Mouse (Mus musculus): ENCODE data around the gene Coq5. TPM values are rescaled to one million over a fixed set of nuclear protein-coding genes. Genes with fewer than 3 reads are reported as not detected.
A peak's percentile ranks its signal among the peaks of the same experiment; 100 is the strongest.

Gene Coq5
- total RNA-seq (2021) = 100 to 1,000 TPM; 143 to 157 TPM
- long read RNA-seq, experiment 1, transcript Coq5-201 (7 exons, 2,037 nt) = major isoform, 570 of 587 reads
- long read RNA-seq, experiment 1, partial matches to known transcripts = 5 of 587 reads
- long read RNA-seq, experiment 1, other reads (novel, unspliced or antisense) = 9 of 587 reads
- long read RNA-seq, experiment 2, transcript Coq5-201 (7 exons, 2,037 nt) = major isoform, 399 of 407 reads
- long read RNA-seq, experiment 2, partial matches to known transcripts = 4 of 407 reads
- long read RNA-seq, experiment 2, other reads (novel, unspliced or antisense) = 4 of 407 reads

DNA sequence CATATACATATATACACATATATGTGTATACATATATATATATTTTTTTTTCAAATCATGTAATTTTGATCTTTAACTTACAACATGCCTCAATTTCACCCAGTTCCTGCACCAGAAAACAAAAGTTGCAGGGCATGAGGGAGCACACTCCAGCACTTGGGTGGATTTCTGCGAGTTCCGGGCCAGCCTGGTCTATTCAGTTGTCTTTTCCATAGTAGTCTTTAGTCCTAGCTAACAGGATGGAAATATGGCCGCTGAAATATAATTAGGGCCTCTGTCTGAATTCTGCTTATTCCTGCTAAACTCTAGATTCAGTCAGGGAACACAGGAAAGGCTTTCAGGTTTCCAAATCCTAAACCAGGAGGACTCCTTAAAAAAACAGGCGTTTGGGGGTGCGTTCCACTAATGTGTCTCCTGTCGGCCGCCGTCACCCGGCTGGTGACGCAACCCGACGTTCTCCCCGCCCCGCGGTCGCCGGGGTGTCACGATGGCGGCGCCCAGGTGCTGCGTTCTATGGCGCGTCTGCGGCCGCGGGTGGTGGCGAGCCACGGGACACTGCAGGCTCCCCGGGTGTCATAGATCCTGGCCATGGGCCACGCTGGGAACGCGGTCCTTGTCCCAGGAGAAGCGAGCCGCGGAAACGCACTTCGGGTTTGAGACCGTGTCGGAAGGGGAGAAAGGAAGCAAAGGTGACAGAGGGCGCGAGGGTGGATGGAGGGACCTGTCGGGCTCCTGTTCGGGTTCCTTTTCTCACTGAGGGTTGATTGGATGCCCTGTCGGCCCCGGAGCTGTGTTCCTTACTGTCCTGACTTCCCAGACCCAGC is at the start of gene Coq5:
TSS of gene Coq5 (plus strand) at position 441 of the 824 bp plus-strand sequence.
- peak; percentile 90 to 92 for DNase-seq
- intact Hi-C loops (cut with DNase I) = loop anchor here (2.0 kb wide), 1 partner anchor 21 kb away; the partner anchor contains the start of gene Dynll1

DNA sequence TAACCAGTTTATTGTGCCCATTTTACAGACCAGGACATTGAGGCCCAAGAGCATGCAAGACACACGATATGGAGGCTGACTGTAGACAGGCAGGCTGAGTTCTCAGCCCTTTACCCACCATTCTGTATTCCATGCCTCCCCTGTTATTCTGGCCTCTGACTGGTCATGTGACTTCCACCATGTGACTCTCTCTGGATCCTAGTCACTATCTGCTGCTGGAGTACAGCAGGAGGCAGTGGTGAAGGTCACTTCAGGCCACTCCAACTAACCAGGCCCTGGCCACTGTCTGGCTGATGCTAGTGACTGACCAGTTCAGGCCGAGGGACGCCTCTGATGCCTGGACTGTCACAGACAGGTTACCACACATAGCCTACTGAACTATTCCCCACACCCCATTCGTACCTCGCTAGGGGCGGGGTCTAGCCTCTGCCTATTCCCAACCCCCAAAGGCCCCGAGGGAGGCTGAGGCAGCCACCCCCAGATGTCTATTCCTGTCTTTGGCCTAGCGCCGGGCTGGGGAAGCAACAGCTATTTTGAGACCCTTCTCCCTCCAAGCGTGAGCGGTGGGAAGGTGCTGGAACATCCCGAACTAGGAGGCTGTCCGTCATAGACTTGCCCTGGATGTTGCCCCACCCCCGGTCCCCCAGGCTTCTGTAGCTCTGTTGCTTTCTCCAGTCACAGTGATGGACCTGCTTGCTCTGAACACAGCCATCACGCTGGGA is 48.5 kb upstream of the Coq5 start:
- intact Hi-C loops (cut with DNase I) = no loop called here
- DNase-seq = peak; percentile 22 to 37

DNA sequence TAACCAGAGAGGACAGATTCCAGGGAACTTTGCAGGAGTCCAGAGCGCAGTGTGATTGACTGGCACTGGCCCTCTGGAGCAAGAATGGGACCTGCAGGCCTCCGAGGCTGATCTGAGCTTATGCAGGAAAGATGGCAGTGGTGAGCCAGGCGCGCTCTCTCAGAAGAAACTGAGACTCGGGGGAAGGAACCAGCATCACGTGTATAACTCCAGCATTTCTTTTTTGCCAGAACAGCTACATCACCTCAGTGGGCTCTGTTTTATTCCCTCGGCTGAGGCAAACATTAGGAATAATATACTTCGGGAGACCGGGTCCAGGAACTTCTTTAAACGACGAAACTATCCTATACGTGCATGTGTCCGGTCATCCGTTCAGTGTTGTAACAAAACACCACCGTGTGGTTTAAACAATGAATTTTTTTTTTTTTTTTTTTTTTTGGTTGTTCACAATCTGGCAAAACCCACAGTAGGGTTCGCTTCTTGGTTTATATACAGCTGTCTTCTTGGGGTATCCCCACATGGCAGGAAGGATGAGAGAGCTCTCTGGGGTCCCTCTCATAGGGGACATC is 47.8 kb upstream of the Coq5 start:
- intact Hi-C loops (cut with DNase I) = no loop called here

DNA sequence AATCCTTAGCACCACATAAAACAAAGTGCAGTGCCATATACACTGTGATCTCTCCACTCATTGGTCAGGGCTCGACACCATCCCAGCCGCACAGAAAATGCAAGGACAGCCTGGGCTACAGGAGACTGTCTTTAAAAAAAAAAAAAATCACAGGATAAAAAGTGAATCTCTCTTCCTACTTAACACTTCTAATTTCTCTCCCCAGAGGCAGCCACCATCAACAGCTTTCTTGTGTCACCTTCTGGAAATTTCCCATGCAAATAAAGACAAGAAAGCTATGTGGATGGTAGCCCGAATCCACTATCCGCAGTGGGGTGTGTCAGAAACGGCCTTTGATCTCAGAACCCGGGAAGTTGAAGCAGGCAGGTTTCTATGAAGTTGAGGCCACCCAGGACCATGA is 47.0 kb upstream of the Coq5 start:
- DNase-seq = no peak
- intact Hi-C loops (cut with DNase I) = no loop called here

More for the DNA sequence above, 47.8 kb upstream of the Coq5 start:
- no peak for DNase-seq

DNA sequence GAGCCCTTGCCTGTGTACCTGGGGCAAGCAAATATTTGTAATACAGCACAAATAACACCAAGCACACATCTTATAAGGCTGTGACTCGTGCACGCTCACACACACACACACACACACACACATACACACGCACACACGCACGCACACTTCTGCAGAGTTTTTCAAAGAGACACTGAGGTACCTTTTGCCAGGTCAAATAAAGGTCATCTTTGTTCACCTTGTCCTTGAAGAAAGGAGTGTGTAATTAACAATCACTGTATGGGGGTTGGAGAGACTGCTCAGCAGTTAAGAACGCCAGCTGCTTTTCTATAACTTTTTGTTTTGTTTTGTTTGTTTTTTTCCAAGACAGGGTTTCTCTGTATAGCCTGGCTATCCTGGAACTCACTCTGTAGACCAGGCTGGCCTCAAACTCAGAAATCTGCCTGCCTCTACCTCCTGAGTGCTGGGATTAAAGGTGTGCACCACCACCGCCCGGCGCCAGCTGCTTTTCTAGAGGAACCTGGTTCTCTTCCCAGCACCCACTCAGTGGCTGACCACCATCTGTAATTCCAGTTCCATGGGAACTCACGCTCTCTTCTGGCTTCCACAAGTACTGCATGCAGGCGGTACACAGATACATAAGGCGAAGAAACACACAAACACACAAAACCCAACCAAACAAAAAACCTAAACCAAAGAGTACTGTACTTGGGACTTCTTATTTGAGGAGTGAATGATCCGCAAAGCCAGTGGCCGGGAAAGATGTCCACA is 46.3 kb upstream of the Coq5 start:
- no peak for DNase-seq
- intact Hi-C loops (cut with DNase I) = no loop called here

DNA sequence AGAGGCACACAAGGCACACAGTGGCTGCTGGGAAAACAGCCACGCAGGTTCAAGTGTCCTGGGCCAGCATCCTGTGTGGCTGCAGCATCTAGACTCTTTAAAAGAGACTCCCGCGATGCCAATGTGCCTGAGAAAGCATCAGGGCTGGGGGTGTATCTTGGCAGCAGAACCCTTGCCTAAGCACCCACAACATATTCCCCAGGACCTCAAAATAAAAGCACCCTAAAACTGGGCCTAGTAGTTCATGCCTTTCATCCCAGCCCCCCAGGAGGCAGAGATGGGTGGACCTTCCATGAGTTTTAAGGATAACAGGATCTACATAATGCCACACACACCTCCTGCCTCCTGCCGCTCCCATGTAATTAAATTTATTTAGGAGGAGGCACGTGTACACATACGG is 44.9 kb upstream of the Coq5 start:
- intact Hi-C loops (cut with DNase I) = no loop called here
- no peak for DNase-seq

DNA sequence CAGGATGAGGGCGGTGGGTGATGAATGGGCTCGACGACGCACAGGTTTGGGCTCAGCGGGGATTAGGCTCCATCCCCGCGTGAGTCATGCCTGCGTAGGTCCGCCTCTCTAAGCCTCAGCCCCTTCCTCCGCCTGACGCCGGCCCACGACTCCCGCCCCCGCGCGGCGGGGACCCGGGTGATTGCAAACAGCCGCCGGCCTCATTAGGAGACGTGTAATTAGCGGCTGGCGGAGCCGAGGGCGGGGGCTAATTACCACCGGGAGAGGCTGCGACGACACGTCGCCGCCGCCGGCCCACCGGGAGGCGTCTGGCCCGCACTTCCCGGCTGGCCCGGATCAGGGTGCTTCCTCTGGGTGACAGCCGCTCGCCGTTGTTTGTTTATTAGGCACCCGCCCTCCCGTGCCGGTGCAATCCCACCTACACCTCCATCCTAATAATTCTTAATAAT is 44.1 kb upstream of the Coq5 start:
- intact Hi-C loops (cut with DNase I) = loop anchor here (1.0 kb wide), 1 partner anchor 48 kb away; no protein-coding TSS in a partner anchor

DNA sequence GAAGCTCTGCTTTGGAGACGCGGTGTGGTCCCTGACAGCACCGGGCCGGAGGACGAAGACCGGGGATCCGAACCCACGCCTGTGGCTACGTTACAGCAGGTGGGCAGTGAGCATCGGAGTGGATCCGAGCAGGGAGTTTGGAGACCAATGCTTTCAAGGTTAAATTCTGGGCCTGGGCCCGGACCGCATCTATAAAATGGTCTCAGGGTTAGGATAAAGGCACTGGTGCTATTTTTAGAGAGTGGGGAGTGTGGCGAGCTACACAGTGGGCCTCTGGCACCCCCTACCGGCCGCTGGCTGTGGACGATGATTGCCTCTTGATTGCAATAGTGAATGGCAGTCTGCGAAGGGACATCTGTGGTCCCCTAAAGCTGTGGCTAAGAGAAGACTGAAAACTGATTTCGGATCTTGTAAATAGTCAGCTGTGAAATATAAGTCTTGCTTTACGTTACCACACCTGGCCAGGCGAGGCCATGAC is 43.6 kb upstream of the Coq5 start, which contains the start of gene Pop5:
TSS of gene Pop5 (plus strand) at position 51 of the 478 bp plus-strand sequence.
- peak; percentile 94 to 95 for DNase-seq
- intact Hi-C loops (cut with DNase I) = loop anchor here (1.0 to 2.0 kb wide), 4 partner anchors 49 to 257 kb away; no protein-coding TSS in a partner anchor

More for the DNA sequence above, 44.1 kb upstream of the Coq5 start:
- peak; percentile 68 to 82 for DNase-seq

DNA sequence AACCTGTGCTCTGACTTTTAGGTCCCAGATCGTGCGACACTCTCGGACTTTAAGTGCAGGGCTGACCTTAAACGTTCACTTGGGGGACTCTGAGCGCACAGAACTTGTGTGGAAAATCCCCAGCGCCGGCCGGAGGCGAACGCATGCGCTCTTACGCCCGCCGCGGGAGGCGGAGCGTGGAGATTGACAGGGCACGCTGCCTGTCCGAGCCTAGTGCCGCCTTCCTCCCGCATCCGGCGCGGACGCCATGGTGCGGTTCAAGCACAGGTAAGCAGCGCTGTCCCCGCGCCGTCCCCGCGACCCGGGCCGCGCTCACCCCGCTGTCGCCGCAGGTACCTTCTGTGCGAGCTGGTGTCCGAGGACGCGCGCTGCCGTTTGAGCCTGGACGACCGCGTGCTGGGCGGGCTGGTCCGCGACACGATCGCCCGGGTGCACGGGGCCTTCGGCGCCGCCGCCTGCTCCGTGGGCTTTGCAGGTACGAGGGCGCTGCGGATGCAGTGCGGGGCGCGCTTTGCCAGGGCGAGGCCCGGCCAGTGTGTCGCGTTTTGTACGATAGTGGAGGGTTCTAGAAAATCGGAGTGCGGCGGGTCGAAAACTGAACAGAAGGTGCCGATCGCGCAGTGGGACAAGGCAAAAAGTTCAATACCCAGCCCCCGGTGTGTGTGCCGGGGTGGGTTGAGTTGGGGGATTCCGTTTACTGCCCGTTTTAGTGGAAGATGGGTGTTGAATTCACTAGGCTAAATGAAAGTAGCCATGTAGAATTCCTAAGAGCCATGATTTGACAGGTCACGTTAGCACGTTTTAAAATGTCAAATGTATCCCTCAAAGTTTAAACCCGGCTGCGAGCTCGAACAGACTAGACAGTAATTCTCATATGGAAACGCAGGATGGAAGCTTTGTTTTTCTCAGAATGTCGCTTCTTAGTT is 41.4 kb upstream of the Coq5 start:
- DNase-seq = peak; percentile 95
- intact Hi-C loops (cut with DNase I) = loop anchor here (2.0 kb wide), 2 partner anchors 77 to 113 kb away; no protein-coding TSS in a partner anchor

DNA sequence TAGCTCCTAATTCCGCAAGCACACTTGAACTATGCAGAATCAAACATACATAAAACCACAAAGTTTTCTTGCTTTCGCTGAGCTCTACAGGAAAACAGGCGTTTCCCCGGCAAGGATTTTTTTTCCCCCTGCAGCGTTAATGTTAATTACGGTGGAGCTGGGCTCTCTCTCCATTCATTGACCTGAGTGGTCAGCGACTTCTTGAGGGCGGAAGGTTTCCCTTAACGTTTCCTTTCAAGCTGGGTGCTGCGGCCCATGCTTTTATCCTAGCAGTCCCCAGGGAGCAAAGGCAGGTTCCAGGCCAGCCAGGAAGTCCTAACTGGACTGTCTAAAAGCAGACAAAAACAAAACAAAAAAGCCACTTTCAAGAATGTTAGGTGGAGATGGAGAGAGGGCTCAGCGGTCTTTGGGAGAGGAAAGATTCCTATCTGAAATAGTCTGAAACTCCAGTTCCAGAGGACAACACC is 40.7 kb upstream of the Coq5 start:
- intact Hi-C loops (cut with DNase I) = no loop called here
- peak in 1 of 2 experiments; percentile 31 for DNase-seq

DNA sequence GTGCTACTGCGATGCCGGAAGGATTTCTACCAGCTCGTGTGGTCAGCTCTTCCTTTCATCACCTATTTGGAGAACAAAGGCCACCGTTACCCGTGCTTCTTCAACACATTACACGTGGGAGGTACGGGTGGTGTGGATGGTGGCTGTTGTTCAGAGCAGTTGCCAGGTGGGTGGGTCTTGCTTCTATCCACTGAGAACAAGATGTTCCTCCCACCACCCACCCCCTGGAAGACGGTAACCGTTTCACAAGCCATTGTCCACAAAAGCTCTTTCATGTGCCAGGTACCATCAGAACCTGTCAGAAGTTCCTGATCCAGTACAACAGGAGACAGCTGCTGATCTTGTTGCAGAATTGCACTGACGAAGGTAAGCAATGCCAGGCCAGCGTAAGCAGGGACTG is 39.3 kb upstream of the Coq5 start:
- DNase-seq = no peak
- intact Hi-C loops (cut with DNase I) = no loop called here

DNA sequence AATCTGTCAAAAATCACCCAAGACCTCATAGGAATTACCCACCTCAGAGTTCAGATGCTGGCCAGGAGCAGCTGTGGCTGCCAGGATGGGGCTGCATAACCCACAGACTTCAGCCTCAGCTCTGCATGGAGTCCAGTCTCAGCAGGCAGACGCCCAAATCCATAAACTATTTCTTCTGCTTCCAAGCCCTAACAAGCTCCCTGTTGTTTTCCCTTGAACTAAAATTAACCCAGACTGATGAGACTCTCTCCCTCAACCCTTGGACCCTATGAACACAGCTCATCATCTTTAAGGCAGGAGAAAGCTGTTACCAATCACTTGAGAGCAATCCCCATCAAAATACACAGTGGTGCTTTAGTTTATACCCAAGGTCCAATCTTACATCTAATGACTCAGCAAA is 24.0 kb upstream of the Coq5 start:
- intact Hi-C loops (cut with DNase I) = no loop called here
- no peak for DNase-seq

DNA sequence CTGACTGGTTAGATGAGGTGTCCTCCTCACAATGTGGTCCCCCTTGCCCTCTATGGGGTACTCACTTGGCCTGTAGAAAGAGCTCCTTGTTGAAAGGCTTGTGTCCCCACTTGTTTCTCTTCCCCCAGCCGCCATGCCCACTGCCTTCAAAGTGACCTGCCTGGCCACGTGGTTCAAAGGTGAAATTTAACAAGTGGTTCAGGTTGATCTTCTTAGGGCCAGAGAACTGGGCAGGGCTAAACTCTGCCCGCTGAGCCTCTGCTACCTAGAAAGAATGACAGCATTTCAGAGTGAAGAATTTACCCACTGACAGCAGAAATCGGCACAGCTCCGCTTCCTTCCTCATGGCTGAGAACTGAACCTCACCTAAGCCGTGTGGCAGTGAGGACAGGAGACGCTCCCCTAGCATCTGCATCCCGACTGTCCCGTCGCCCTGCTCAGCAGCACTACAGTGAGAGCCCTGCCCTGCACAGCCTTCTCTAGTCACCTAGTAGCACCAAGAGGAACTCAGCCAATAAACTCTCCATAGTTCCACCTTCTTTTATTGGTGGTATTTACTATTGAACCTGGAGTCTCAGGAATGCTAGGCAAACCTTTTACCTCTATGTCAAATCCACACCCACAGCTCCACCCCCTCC is 22.4 kb upstream of the Coq5 start:
- intact Hi-C loops (cut with DNase I) = no loop called here
- DNase-seq = no peak

DNA sequence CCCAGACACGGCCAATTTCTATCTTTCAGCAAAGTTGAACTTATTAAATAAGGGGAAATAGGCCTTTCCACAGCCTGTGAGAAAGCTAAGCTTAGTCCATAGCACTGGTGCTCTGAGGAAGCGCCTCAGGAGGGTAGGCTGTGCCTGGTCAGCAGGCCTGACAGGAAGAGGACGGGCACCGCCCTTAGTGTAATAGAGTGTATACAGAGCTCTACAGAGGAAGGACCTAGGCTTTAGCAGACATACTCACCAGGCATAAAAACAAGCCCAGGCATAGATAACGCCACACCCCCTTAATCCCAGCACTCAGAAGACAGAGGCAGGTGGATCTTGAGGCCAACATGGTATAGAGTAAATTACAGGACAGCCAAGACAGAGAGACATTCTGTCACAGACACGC is 19.1 kb upstream of the Coq5 start:
- DNase-seq = no peak
- intact Hi-C loops (cut with DNase I) = no loop called here

DNA sequence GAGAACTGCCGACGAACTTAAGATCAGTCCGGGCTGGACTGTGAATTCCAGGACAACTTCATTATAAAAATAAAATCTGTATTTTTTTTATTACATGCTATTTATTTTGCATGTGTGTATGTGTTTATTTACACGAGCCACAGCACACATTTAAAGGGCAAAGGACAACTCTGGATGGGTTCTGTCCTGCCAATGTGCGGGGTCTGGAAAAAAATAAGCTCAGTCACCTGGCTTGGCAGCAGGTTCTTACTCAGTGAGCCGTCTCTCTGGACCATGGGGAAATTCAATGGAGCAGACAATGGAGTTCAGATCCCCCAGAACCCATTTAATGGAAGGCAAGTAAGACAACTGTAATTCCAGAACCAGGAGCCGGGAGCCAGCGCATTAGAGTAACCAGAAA is 18.3 kb upstream of the Coq5 start:
- intact Hi-C loops (cut with DNase I) = no loop called here
- no peak for DNase-seq

DNA sequence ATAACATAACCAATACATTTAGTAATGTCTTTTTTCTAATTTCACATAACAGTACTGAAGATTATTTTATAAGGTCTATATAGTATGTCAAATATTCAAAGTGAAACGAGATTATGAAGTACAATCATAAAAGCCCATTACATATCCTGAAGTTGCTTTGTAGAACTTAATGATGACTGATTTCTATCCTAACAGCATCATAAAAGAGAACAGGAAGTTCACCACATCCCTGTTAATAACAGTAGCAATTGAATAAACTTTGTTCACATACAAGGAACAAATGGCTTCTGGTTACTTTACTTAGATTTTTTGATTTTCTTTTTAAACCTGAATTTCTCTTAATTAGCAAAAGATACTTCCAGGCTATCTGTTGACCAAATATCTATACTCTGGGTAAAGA is 17.6 kb upstream of the Coq5 start:
- intact Hi-C loops (cut with DNase I) = no loop called here
- no peak for DNase-seq

DNA sequence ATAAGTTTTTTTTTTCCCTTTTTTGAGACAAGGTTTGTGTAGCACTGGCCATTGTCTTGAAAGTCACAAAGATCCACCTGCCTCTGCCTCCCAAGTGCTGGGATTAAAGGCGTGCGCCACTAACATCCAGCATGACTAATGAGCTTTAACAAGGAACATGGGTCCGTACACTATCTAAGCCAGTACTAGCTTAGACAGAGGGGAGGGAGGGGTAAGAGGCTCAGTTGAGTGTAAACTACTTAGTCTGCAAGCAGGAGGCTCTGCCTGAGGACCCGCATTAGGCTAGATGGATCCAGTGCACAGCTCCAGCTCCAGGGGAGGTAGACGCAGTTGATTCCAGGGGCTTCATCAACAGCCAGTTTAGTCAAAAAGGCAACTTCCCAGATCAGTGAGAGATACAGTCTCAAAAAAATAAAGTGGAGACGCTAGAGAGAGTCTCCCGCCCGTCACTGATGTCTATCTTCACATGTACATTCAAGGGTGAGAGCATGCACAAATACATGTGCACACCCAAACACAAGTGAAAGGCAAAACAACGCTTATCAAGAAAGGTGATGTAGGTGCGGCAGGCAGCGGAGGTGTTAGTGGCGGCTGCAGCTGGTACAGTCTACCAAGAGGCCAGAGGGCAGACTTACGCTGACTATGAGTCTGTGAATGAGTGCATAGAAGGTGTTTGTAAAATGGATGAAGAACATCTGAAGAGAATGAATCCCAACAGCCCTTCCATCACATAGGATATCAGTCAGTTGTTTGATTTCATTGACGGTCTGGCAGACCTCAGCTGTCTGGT is 16.8 kb upstream of the Coq5 start:
- no peak for DNase-seq
- intact Hi-C loops (cut with DNase I) = no loop called here

Data from heart, postnatal 14 days (tissue).